Mouse (Mus musculus): ENCODE results near the gene 1700012B09Rik. TPM values are rescaled to one million over a fixed set of nuclear protein-coding genes. Genes with fewer than 3 reads are reported as not detected.

Gene 1700012B09Rik
- total RNA-seq, 2 experiments from 2014 or later = 1.1 TPM; not detected in 1

DNA sequence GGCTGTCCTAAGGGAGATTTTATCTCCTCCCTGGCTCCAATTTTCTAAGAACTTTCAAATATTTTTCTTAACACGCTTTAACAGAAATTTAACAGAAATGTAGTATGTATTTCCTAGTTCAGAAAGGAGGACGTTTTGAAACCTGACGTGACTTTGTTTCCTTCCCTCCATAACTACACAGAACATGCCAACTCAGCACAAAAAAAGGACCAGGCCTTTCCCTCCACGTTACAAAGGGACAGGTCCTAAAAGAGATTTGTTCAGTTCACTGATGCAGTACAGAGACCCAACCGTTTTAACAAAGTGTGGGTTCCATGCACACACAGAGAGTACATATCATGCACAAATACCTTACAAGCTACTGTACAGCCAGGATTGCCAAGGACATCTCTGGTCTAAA, 49.2 kb downstream of the 1700012B09Rik start:
- DNase-seq (ENCODE audit: low spot score in 2 of 2) = no peak
- TF ChIP-seq CTCF (conservative IDR thresholded peaks at IDR 0.05) = no peak
- Histone ChIP-seq H3K4me3 (no peak overlapping the region), H3K27ac (no peak overlapping the region)

GRCm38 (mm10) chr9:14720384-14720783, 50.4 kb downstream of the 1700012B09Rik start:
- TF ChIP-seq CTCF (conservative IDR thresholded peaks at IDR 0.05) = no peak
- H3K27ac ChIP-seq = no peak overlapping the region
- no peak for DNase-seq (ENCODE audit: low spot score in 2 of 2)
- H3K4me3 ChIP-seq = no peak overlapping the region

DNA sequence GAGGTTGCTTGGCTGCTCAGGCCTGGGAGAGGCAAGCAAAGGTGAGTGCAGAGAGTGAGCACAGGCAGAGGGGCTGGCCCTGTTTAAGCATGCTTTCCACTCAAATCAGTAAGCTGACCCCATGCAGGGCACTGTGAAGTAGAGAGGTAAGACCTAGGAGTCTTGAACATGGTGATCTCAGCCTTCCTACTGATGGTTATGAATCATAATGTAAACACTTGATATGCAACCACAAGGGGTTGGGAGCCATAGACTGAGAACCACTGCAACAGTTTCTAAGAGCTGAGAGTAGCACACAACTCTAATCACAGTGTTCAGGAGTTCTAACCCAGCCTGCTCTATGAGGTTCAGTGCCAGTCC, 52.5 kb downstream of the 1700012B09Rik start:
- DNase-seq (ENCODE audit: low spot score in 2 of 2) = no peak

DNA sequence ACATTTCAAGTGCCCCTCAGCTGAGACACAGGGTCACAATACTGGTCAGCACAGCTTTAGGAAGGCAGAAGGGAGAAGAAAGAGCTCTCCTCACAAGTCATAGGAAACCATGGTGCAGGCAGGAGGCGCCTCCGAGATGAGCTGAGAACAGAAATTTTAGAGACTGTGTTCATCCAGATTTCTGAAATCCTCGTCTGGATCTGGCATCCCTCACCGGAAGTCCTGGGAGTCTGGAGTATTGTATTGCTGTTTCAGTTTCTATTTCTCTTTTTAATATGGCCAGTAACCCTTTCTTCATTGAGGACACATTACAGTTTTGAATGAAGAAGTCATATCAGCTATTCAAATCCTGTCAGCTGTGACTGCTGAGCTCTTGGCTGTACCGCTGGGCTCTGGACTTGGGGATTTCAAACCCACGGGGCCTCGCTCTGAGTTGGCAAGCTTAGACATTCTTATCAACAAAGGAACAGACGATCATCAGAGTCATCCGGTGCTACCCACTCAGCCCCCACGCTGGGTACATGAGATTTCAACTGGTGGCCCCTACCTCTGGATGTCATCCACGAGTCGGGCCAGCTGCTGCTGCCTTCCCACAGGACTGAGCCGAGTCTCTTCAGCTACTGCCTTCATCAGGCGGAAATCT, 53.0 kb downstream of the 1700012B09Rik start:
- Histone ChIP-seq H3K4me3 (peak overlapping the region; percentile 30), H3K27ac (no peak overlapping the region)
- no peak for DNase-seq (ENCODE audit: low spot score in 2 of 2)
- TF ChIP-seq CTCF (conservative IDR thresholded peaks at IDR 0.05) = no peak

More for the DNA sequence above, 52.5 kb downstream of the 1700012B09Rik start:
- TF ChIP-seq CTCF (conservative IDR thresholded peaks at IDR 0.05) = no peak
- peak overlapping the region; percentile 30; the same call in 1 of the 2 replicates for H3K4me3 ChIP-seq
- H3K27ac ChIP-seq = no peak overlapping the region

- Histone ChIP-seq H3K4me3 (no peak overlapping the region), H3K27ac (no peak overlapping the region)
- no peak for TF ChIP-seq CTCF (conservative IDR thresholded peaks at IDR 0.05)
- DNase-seq (ENCODE audit: low spot score in 2 of 2) = no peak
Measured at GRCm38 (mm10) chr9:14715258-14715657, 55.6 kb downstream of the 1700012B09Rik start.

GRCm38 (mm10) chr9:14710910-14711309, 59.9 kb downstream of the 1700012B09Rik start:
- no peak overlapping the region for H3K4me3 ChIP-seq
- H3K27ac ChIP-seq = no peak overlapping the region
- TF ChIP-seq CTCF (conservative IDR thresholded peaks at IDR 0.05) = no peak
- no peak for DNase-seq (ENCODE audit: low spot score in 2 of 2)

Other genes with a start within 250 kb of the 1700012B09Rik start
- 10 to 100 TPM; 11.8 to 15.8 TPM for gene Amotl1, start 126.0 kb downstream of the 1700012B09Rik start, total RNA-seq (2021)
- gene Piwil4, start 30.3 kb downstream of the 1700012B09Rik start, total RNA-seq (2021) = not detected
- gene Fut4, start 18.6 kb downstream of the 1700012B09Rik start, total RNA-seq (2021) = under 1 TPM; 0.27 to 0.36 TPM
- 10 to 100 TPM in 1 of 2 experiments, 1 to 10 TPM in 1; 9.8 to 15.4 TPM for gene Mre11a, start 13.6 kb upstream of the 1700012B09Rik start, total RNA-seq (2021)
- gene Ankrd49, start 13.8 kb upstream of the 1700012B09Rik start, total RNA-seq (2021) = 10 to 100 TPM; 13.6 to 17.0 TPM
- 10 to 100 TPM; 12.7 to 12.9 TPM for gene Gpr83, start 89.2 kb upstream of the 1700012B09Rik start, total RNA-seq (2021)
- gene Izumo1r, start 132.9 kb upstream of the 1700012B09Rik start, total RNA-seq (2021) = not detected

Data from layer of hippocampus, adult 2 months (tissue).